8 mouse cellular contexts compared by ENCODE assay signal in the genomic region with DNA sequence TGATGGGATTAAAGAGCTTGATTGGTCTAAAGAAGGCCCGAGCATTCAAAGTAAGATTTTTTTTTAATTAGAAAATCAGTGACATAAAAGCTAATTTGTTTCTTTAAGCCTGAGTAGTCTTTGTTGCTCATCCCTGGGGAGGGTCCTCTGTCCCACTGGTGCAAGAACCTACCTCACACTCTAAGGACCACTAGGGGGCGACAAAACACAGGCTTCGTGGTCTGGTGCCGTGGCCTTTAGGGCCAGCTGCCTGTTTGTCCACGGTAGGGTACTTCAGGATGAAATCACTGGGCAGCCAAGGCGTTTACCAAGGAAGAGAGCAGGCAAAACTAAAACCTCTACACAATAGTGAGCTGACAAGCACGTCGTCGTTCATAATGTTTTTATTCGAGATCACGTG. TPM values are rescaled to one million over a fixed set of nuclear protein-coding genes. Genes with fewer than 3 reads are reported as not detected.
A peak's percentile ranks its signal among the peaks of the same experiment; 100 is the strongest.
DNase-seq lines count a peak whose midpoint lies in the region; ATAC-seq and TF ChIP-seq lines count a peak whose summit lies in the region.

No protein-coding gene starts in this region.

- H3K27ac ChIP-seq in bone marrow, adult 2 months (ENCODE audit: control insufficient read depth, insufficient read depth, low read depth, low read length, poor library complexity): no peak overlapping the region
- no peak overlapping the region for H3K27ac ChIP-seq in embryonic facial prominence, embryonic 14.5 days (replicated peaks; ENCODE audit: low read depth, low read length)
- H3K27ac ChIP-seq in heart, postnatal 0 days (ENCODE audit: low read depth): no peak overlapping the region
- H3K27ac ChIP-seq in liver, embryonic 14.5 days: no peak overlapping the region
- H3K27ac ChIP-seq in neural tube, embryonic 15.5 days (replicated peaks): no peak overlapping the region

- H3K4me2 ChIP-seq in embryonic facial prominence, embryonic 14.5 days (ENCODE audit: low read depth, low read length): no peak overlapping the region
- no peak overlapping the region for H3K4me2 ChIP-seq in heart, postnatal 0 days (ENCODE audit: low read depth, low read length)
- no peak overlapping the region for H3K4me2 ChIP-seq in liver, embryonic 14.5 days (ENCODE audit: low read depth)
- no peak overlapping the region for H3K4me2 ChIP-seq in neural tube, embryonic 15.5 days

- peak; percentile 65 to 69 for DNase-seq in CD8-positive naive resting alpha-beta T cell, adult 2 months (ENCODE audit: low read depth in 2 of 2, low spot score in 2 of 2)
- DNase-seq in embryonic facial prominence, embryonic 14.5 days (ENCODE audit: low spot score): peak; percentile 79
- peak; percentile 79 for DNase-seq in heart, postnatal 0 days (ENCODE audit: low spot score)
- peak; percentile 83 for DNase-seq in kidney, postnatal 14 days
- peak; percentile 12 to 26 (median 22) for DNase-seq in liver, embryonic 14.5 days (ENCODE audit: low read depth in 3 of 3, low spot score in 3 of 3)
- peak; percentile 52 for DNase-seq in testis, postnatal 14 days (ENCODE audit: low spot score)

- TF ChIP-seq EP300 in heart, postnatal 0 days (IDR thresholded peaks at IDR 0.05; ENCODE audit: low read depth): no peak
- no peak for TF ChIP-seq EP300 in liver, embryonic 14.5 days (IDR thresholded peaks at IDR 0.05; ENCODE audit: low read depth)

- H3K4me3 ChIP-seq in bone marrow, adult 2 months (replicated peaks; ENCODE audit: control insufficient read depth, low read depth, low read length): no peak overlapping the region
- H3K4me3 ChIP-seq in embryonic facial prominence, embryonic 14.5 days (ENCODE audit: low read depth, low read length): no peak overlapping the region
- no peak overlapping the region for H3K4me3 ChIP-seq in heart, postnatal 0 days (ENCODE audit: low read depth, low read length)
- H3K4me3 ChIP-seq in liver, embryonic 14.5 days (ENCODE audit: insufficient read depth in 1 of 2, low read depth in 2 of 2, low read length in 2 of 2): no peak overlapping the region
- H3K4me3 ChIP-seq in neural tube, embryonic 15.5 days (replicated peaks): no peak overlapping the region

- H3K9ac ChIP-seq in embryonic facial prominence, embryonic 14.5 days (ENCODE audit: low read depth, low read length): no peak overlapping the region
- no peak overlapping the region for H3K9ac ChIP-seq in heart, postnatal 0 days (replicated peaks; ENCODE audit: low read depth, low read length)
- H3K9ac ChIP-seq in liver, embryonic 14.5 days (replicated peaks): no peak overlapping the region
- no peak overlapping the region for H3K9ac ChIP-seq in neural tube, embryonic 15.5 days (replicated peaks)

- no peaks in the 10 kb centered on the region for H3K27me3 ChIP-seq in embryonic facial prominence, embryonic 14.5 days (replicated peaks; ENCODE audit: control insufficient read depth, insufficient read depth, low read length)
- no peaks in the 10 kb centered on the region for H3K27me3 ChIP-seq in heart, postnatal 0 days (ENCODE audit: control insufficient read depth, insufficient read depth, low read length)
- H3K27me3 ChIP-seq in liver, embryonic 14.5 days (ENCODE audit: control insufficient read depth, insufficient read depth, low read length): no peaks in the 10 kb centered on the region
- H3K27me3 ChIP-seq in neural tube, embryonic 15.5 days (replicated peaks): no peaks in the 10 kb centered on the region

- no peak for TF ChIP-seq POLR2A in bone marrow, adult 2 months (IDR thresholded peaks at IDR 0.05; ENCODE audit: borderline replicate concordance, control insufficient read depth, low read depth, low read length)

- 0 out of 2 replicates have a peak, but pooled peaks have one; percentile 65 for ATAC-seq in embryonic facial prominence, embryonic 14.5 days (ENCODE audit: low read depth)
- ATAC-seq in heart, postnatal 0 days (ENCODE audit: insufficient read depth, low read depth): peak; percentile 75
- no peak for ATAC-seq in liver, embryonic 14.5 days (ENCODE audit: insufficient read depth)
- peak; percentile 63; the same call in 1 of the 2 replicates for ATAC-seq in neural tube, embryonic 15.5 days (ENCODE audit: low FRiP score)

- TF ChIP-seq CTCF in bone marrow, adult 2 months (IDR thresholded peaks at IDR 0.05; ENCODE audit: control insufficient read depth, insufficient read depth, low read length): peak; percentile 83
- TF ChIP-seq CTCF in heart, postnatal 0 days (IDR thresholded peaks at IDR 0.05; ENCODE audit: low read depth): peak; percentile 93
- TF ChIP-seq CTCF in liver, embryonic 14.5 days (IDR thresholded peaks at IDR 0.05; ENCODE audit: low read depth): peak; percentile 90

- no peaks in the 10 kb centered on the region for H3K4me1 ChIP-seq in bone marrow, adult 2 months (ENCODE audit: control insufficient read depth, insufficient read depth, low read length)
- no peaks in the 10 kb centered on the region for H3K4me1 ChIP-seq in embryonic facial prominence, embryonic 14.5 days (ENCODE audit: control insufficient read depth, insufficient read depth, low read length)
- H3K4me1 ChIP-seq in heart, postnatal 0 days (ENCODE audit: control insufficient read depth, insufficient read depth): no peaks in the 10 kb centered on the region
- H3K4me1 ChIP-seq in liver, embryonic 14.5 days (replicated peaks; ENCODE audit: control insufficient read depth in 2 of 2, insufficient read depth in 2 of 2, low read length in 1 of 2): no peaks in the 10 kb centered on the region
- H3K4me1 ChIP-seq in neural tube, embryonic 15.5 days: peaks cover 5% of the 10 kb centered on the region; the same call in 1 of the 2 replicates

- no peaks in the 10 kb centered on the region for H3K9me3 ChIP-seq in embryonic facial prominence, embryonic 14.5 days (ENCODE audit: control insufficient read depth, low read length)
- H3K9me3 ChIP-seq in heart, postnatal 0 days (replicated peaks; ENCODE audit: control insufficient read depth, low read length): no peaks in the 10 kb centered on the region
- H3K9me3 ChIP-seq in liver, embryonic 14.5 days (ENCODE audit: control insufficient read depth, low read length): no peaks in the 10 kb centered on the region
- H3K9me3 ChIP-seq in neural tube, embryonic 15.5 days (replicated peaks): no peaks in the 10 kb centered on the region

- WGBS in bone marrow, adult 2 months: 30% methylated on average over 11 of the region's 11 CpGs
- 30% methylated on average over 11 of the region's 11 CpGs for WGBS in embryonic facial prominence, embryonic 14.5 days
- 32% methylated on average over 11 of the region's 11 CpGs for WGBS in heart, postnatal 0 days
- 27% methylated on average over 11 of the region's 11 CpGs for WGBS in liver, embryonic 14.5 days (ENCODE audit: insufficient replicate concordance)
- WGBS in neural tube, embryonic 15.5 days: 28% methylated on average over 11 of the region's 11 CpGs

- H3K36me3 ChIP-seq in embryonic facial prominence, embryonic 14.5 days (ENCODE audit: control insufficient read depth, insufficient read depth, low read length): no peaks in the 10 kb centered on the region
- peaks cover 19% of the 10 kb centered on the region for H3K36me3 ChIP-seq in heart, postnatal 0 days (replicated peaks; ENCODE audit: control insufficient read depth, insufficient read depth, low read length)
- H3K36me3 ChIP-seq in liver, embryonic 14.5 days (replicated peaks; ENCODE audit: control insufficient read depth, insufficient read depth, low read depth): no peaks in the 10 kb centered on the region
- H3K36me3 ChIP-seq in neural tube, embryonic 15.5 days: no peaks in the 10 kb centered on the region

RNA-seq across cellular contexts. Expression of gene B3galt5, which starts 5.2 kb away (rescaled TPM):
- 0.37 and 0.50 TPM in 2 replicates for polyA plus RNA-seq in bone marrow, adult 2 months (2011; ENCODE audit: insufficient read depth, insufficient read length, low replicate concordance, missing spikeins)
- polyA plus RNA-seq in embryonic facial prominence, embryonic 14.5 days (2014; fragmentation: Nextera tagmentation; extraction: Ambion mirVana): 0.45 and 1.2 TPM in 2 replicates
- total RNA-seq in heart, postnatal 0 days (2014; rRNA removed; ENCODE audit: low replicate concordance): 0.08 TPM in 1 of 2 replicates, not detected in the other
- polyA plus RNA-seq in heart, postnatal 0 days (2015; fragmentation: Nextera tagmentation; extraction: Ambion mirVana): not detected in 2 replicates
- polyA plus RNA-seq in liver, embryonic 14.5 days (2012; rRNA removed): 0.03 and 0.05 TPM in 2 replicates
- not detected in 2 replicates for polyA plus RNA-seq in liver, embryonic 14.5 days (2014; fragmentation: Nextera tagmentation; extraction: Ambion mirVana)
- polyA plus RNA-seq in neural tube, embryonic 15.5 days (2015; fragmentation: Nextera tagmentation; extraction: Ambion mirVana): 6.2 and 6.6 TPM in 2 replicates

RNA-seq across cellular contexts. Expression of gene Sh3bgr, which starts 30.2 kb away (rescaled TPM):
- 2.7 and 7.6 TPM in 2 replicates for polyA plus RNA-seq in bone marrow, adult 2 months (2011; ENCODE audit: insufficient read depth, insufficient read length, low replicate concordance, missing spikeins)
- 25.4 and 40.9 TPM in 2 replicates for polyA plus RNA-seq in embryonic facial prominence, embryonic 14.5 days (2014; fragmentation: Nextera tagmentation; extraction: Ambion mirVana)
- total RNA-seq in heart, postnatal 0 days (2014; rRNA removed; ENCODE audit: low replicate concordance): 227 and 290 TPM in 2 replicates
- 597 and 622 TPM in 2 replicates for polyA plus RNA-seq in heart, postnatal 0 days (2015; fragmentation: Nextera tagmentation; extraction: Ambion mirVana)
- polyA plus RNA-seq in liver, embryonic 14.5 days (2012; rRNA removed): 0.12 and 0.30 TPM in 2 replicates
- 0.28 and 0.29 TPM in 2 replicates for polyA plus RNA-seq in liver, embryonic 14.5 days (2014; fragmentation: Nextera tagmentation; extraction: Ambion mirVana)
- polyA plus RNA-seq in neural tube, embryonic 15.5 days (2015; fragmentation: Nextera tagmentation; extraction: Ambion mirVana): 6.1 and 6.7 TPM in 2 replicates

RNA-seq across cellular contexts. Expression of gene Lca5l, which starts 38.3 kb away (rescaled TPM):
- polyA plus RNA-seq in bone marrow, adult 2 months (2011; ENCODE audit: insufficient read depth, insufficient read length, low replicate concordance, missing spikeins): 1.3 TPM in 1 of 2 replicates, not detected in the other
- polyA plus RNA-seq in embryonic facial prominence, embryonic 14.5 days (2014; fragmentation: Nextera tagmentation; extraction: Ambion mirVana): 1.8 and 2.1 TPM in 2 replicates
- total RNA-seq in heart, postnatal 0 days (2014; rRNA removed; ENCODE audit: low replicate concordance): 1.5 and 3.4 TPM in 2 replicates
- polyA plus RNA-seq in heart, postnatal 0 days (2015; fragmentation: Nextera tagmentation; extraction: Ambion mirVana): 2.3 TPM in 2 replicates
- polyA plus RNA-seq in liver, embryonic 14.5 days (2012; rRNA removed): 0.03 and 0.04 TPM in 2 replicates
- not detected in 2 replicates for polyA plus RNA-seq in liver, embryonic 14.5 days (2014; fragmentation: Nextera tagmentation; extraction: Ambion mirVana)
- polyA plus RNA-seq in neural tube, embryonic 15.5 days (2015; fragmentation: Nextera tagmentation; extraction: Ambion mirVana): 1.7 and 1.9 TPM in 2 replicates

Comparison
In these comparisons a context has a peak if more than half of its experiments do, and no peak if none do; other contexts are left out.
1. DNase-seq: peak in every context shown above with its lines; median percentile 83 in kidney, postnatal 14 days; 79 in embryonic facial prominence, embryonic 14.5 days; 79 in heart, postnatal 0 days; 67 in CD8-positive naive resting alpha-beta T cell, adult 2 months; 52 in testis, postnatal 14 days; 22 in liver, embryonic 14.5 days.
2. RNA of gene Sh3bgr, which starts 30.2 kb away (polyA plus RNA-seq): 597 to 622 TPM in heart, postnatal 0 days; 25.4 to 40.9 TPM in embryonic facial prominence, embryonic 14.5 days, 2.7 to 7.6 TPM in bone marrow, adult 2 months, 6.1 to 6.7 TPM in neural tube, embryonic 15.5 days and 0.12 to 0.30 TPM in liver, embryonic 14.5 days; every median in the first group is over 10 times any median in the second.
3. Peak in every context shown above with its lines, with median percentiles within 50 percentile points of each other: CTCF ChIP-seq.